Mouse (Mus musculus) urinary bladder, postnatal 10 days (tissue): ENCODE measurements around the gene Pdgfb.

ENCODE experiments used
- DNase-seq: peaks from one replicate; pipeline ENCODE4 v3.0.0; 2022; ENCODE audit warnings: low spot score

Pdgfb gene

DNA sequence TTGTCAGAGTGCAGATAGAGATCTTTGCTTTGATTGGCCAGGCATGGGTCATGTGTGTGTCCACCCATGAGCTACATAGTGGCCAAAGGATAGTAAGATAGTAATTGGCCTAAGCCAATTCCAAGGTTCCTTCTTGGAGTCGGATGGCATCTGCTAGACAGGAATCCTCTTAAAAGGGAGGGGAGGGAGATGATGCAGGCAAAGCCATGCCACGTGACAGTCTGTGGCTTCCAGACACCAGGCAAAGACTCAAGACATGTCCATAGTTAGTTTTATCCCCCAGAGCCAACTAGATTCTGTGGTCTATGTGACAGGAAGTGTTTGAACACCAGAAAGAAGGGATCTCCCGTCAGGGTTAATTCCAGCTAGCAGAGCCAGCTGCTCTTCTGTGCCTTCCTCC lies 56.4 kb downstream of the Pdgfb start:
- DNase-seq, result no peak

DNA sequence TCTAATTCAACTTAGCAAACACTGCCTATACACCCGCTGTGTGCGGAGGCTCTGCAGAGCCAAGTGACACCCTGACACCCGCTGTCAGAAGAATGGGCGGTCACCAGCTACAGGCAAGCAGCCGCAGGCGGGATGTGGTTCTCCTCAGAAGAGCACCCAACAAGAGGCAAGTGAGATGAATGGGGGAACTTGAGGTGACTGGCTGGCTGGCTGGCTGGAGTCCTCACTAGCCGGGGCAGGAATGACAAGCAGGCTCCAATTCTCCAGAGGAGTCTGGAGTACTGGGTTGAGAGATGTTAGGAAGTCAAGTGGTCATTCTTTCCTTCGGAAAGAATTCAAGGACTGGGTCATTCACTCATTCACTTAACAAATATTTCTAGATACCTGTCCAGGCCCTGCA lies 58.2 kb downstream of the Pdgfb start:
- no peak for DNase-seq

DNA sequence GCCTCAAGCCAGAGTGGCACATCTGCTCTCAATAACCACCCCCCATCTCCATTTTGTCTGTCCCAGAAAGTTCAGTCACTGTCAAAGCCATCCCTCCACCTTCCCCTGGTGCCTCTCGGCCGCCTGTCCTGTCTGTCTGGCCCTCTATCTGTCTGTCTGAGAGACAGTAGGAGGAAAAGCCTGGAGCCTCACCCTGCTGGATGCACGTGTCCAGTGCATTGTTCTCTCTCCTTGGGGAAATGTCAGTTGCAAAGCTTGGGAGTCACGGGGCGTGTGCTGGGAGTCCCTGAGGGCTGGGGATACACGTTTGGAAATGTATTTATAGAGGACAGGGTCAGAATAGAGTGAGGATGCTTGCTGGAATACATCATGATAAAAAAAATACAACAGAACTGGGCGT lies 61.3 kb downstream of the Pdgfb start:
- DNase-seq, result no peak

DNA sequence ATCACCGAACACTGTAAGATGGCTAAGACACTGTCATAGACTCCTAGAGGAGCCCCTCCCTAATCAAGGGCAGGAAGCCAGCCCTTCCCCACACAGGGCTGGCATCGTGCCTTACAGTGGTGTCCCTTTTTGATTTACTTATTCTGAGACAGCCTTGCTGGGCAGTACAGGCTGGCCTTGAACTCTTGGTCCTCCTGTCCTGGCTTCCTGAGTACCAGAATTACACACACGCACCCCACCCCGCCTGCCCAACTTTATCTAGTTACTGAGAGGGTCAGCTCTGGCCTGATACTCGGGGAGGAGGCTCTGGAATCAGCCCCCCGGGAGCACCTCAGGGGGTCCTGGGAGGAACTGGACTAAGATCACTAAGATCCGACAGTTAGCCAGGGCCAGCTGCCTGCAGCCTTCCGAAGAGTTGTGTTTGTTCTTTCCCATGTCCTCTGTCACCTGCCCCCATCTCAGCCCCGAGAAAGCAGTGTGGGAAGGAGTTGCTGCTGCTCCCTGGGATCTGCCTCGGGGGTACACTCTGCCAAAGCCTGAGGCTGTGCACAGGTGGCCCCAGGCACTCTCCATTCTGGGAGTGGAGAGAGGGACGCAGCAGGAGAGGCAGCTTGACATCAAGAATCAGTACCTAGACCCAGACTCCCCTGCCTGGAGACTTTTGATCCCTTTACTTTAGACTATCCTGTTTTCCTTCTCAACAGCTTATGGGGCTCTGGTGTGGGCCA lies 62.1 kb downstream of the Pdgfb start:
- no peak for DNase-seq

DNA sequence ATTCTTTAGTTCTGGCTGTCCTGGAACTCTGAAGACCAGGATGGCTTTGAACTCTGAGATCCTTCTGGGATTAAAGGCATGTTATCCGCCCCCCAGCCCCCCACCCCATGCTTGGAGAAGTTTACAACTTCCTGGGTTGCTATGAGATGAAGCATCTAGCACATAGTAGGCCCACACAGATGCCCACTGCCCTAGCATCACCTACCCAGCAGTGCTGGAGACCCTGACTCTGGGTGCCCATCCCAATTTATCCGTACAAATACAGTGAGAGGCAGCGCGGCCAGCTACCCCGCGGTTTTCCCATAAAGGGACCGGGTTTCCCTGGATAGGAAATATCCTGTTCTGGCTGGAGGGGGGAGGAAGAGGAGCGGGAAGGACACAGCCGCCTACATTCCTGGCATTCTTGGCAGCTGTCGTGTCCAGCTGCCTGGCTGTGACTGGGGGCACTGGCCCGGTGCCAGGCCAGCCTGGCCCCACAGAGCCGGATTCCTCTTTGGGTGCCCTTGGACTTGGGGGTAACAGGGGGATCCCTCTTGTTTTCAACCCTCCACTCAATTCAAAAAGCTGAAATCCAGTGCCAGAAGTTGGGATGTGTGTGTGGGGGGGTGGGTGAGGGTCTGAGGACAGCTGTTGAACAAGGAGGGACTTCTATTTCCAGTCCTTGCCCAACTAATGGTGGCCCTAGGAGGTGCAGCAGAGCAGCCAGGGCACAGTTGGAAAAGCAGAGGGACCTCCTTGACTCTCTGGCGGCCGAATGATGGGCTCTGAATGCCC lies 62.9 kb downstream of the Pdgfb start:
- no peak for DNase-seq

DNA sequence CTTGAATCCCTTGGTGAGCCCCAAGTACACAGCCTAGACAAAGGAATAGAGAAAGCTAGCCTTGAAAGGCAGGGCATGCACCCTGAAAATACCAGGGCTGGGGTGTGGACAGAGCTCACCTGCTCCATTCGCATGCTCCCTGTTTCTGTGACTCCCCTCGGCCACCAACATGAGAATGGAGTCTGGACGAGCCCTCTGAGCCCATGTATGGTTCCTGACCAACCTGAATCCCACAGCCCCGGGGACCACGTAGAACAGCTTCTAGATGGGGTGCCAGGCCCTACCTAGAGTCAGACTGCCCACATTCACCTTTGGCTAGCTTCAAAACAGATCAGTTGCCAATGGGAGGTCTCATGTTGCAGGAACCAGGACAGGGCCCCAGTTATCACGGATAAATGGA lies 63.6 kb downstream of the Pdgfb start:
- DNase-seq, result no peak

DNA sequence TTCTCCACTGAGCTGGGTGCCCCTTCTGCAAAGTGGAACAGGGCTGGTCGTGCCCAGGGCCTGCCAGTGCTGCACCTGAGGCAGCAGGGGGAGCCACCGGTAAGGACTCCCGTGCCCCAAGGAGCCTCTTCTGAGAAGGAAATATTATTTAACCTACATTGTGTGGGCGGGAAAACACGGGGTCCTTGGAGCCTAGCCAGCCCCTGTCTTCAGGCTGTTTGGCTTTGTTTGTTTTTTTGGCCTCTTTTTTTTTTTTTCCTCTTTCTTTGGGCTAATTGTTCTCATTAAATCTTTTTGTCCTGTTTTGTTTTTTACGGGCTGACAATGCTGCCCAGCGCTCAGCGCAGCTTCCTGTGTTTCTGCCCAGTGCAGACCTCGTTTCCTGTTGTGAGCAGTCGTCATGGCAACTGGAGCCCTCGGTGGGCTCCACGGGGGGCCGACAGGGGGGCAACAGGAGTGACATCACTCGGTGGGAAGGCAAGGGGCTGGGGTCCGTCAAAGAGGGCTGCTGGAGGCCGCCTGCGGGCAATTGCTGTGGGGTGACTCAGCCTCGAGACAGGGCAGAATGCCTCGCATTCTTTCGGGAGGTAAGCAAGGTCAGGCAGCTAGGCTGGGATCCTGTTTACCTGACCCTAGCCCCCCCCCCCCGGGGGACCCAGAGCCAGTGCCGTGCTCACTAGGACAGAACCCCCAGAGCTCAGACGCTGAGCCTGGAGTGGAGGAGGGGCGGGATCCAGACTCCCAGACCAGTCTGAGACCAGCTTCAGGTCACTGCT lies 64.3 kb downstream of the Pdgfb start:
- DNase-seq, result no peak

DNA sequence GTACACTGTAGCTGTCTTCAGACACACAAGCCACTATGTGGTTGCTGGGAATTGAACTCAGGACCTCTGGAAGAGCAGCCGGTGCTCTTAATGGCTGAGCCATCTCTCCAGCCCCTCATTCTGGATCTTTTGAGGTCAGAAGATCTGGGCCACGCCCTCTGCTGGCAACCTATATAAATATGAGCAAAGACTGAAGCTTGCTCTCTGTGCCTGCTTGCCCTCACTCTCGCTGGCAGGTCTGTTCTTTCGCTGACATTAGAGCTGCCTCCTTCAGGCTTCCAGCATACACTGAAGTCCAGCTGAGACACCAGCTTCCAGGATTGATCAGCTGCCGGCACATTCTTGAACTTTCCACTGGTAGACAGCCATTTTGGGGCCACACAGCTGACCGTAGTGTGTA lies 67.1 kb downstream of the Pdgfb start:
- no peak for DNase-seq

DNA sequence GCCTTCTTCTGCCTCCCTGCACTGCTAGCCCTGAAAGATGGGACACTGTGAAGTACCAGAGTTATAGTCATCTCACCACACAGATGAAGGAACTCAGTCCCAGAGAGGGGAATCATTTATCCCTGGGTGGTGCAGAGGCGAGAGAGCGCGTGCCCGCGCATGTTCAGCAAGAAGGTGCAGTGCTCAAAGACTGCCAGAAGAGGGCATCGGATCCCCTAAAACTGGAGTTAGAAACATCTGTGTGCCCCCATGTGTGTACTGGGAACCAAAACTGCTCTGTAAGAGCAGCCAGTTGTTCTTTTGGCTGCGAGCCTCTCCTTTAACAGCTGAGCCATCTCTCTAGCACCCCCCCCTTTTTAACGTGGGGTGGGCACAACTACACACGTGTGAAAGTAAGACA lies 68.0 kb downstream of the Pdgfb start:
- no peak for DNase-seq

DNA sequence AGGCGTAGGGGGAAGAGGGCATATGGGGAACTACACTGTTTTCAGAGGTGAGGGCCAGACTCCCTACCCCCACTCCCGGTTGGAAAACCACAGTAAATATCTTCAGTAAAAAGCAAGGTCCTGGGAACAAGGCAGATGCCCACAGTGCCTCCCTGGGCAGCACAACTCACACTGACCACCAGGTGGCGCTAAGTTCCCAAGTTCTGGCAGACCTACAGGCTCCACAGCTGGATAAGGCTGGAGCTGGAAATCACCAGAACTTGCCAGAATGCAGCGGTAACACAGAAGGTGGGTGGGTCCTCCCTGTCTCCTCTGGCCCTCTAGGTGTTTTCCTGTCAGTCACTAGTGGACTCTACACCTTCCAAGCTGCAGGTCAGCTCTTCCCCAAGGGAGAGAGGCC lies 68.8 kb downstream of the Pdgfb start:
- DNase-seq, result peak; percentile 70
